Mouse (Mus musculus): ENCODE measurements around the gene Ssh3. TPM values are rescaled to one million over a fixed set of nuclear protein-coding genes. Genes with fewer than 3 reads are reported as not detected.

Gene Ssh3
- polyA plus RNA-seq, 1 experiment from 2014 or later = 4.4 TPM

- peak overlapping the region; percentile 83 for H3K4me3 ChIP-seq
- H3K27me3 ChIP-seq (ENCODE audit: low read depth, poor library complexity, severe bottlenecking) = peaks cover 51% of the 10 kb centered on the region
- WGBS = 2% methylated on average over 5 of the region's 5 CpGs
- peak overlapping the region; percentile 97 for H3K27ac ChIP-seq
- H3K9me3 ChIP-seq (replicated peaks) = no peaks in the 10 kb centered on the region
- peak; percentile 58 for DNase-seq (ENCODE audit: low spot score)
- H3K36me3 ChIP-seq = peaks cover 19% of the 10 kb centered on the region
- H3K4me1 ChIP-seq = peaks cover 95% of the 10 kb centered on the region
These were observed 51.8 kb downstream of the Ssh3 start for GRCm38 (mm10) chr19:4217140-4217539.

GRCm38 (mm10) chr19:4216041-4216685 lies 52.8 kb downstream of the Ssh3 start:
- peaks cover 51% of the 10 kb centered on the region for H3K27me3 ChIP-seq (ENCODE audit: low read depth, poor library complexity, severe bottlenecking)
- H3K27ac ChIP-seq = peak overlapping the region; percentile 97
- H3K9me3 ChIP-seq (replicated peaks) = no peaks in the 10 kb centered on the region
- peak; percentile 61 for DNase-seq (ENCODE audit: low spot score)
- H3K36me3 ChIP-seq = peaks cover 9% of the 10 kb centered on the region; the same call in 1 of the 2 replicates
- H3K4me3 ChIP-seq = peak overlapping the region; percentile 83
- WGBS = 16% methylated on average over 14 of the region's 14 CpGs
- peaks cover 95% of the 10 kb centered on the region for H3K4me1 ChIP-seq

GRCm38 (mm10) chr19:4215451-4215840 lies 53.5 kb downstream of the Ssh3 start:
- H3K4me3 ChIP-seq = peak overlapping the region; percentile 83
- 0 out of 2 replicates have a peak, but pooled peaks cover 3% of the 10 kb centered on the region for H3K36me3 ChIP-seq
- peaks cover 45% of the 10 kb centered on the region for H3K27me3 ChIP-seq (ENCODE audit: low read depth, poor library complexity, severe bottlenecking)
- 2% methylated on average over 20 of the region's 21 CpGs for WGBS
- H3K9me3 ChIP-seq (replicated peaks) = no peaks in the 10 kb centered on the region
- peak overlapping the region; percentile 97 for H3K27ac ChIP-seq
- H3K4me1 ChIP-seq = peaks cover 88% of the 10 kb centered on the region
- DNase-seq (ENCODE audit: low spot score) = peak; percentile 60

- Histone ChIP-seq H3K27me3 (ENCODE audit: low read depth, poor library complexity, severe bottlenecking) (peaks cover 44% of the 10 kb centered on the region), H3K36me3 (no peaks in the 10 kb centered on the region), H3K4me3 (peak overlapping the region; percentile 83), H3K9me3 (replicated peaks) (no peaks in the 10 kb centered on the region), H3K27ac (peak overlapping the region; percentile 97), H3K4me1 (peaks cover 83% of the 10 kb centered on the region)
- DNase-seq (ENCODE audit: low spot score) = peak; percentile 73
- 1% methylated on average over 74 of the region's 81 CpGs for WGBS
These were observed 54.1 kb downstream of the Ssh3 start for GRCm38 (mm10) chr19:4214771-4215450.

GRCm38 (mm10) chr19:4214071-4214770 lies 54.8 kb downstream of the Ssh3 start, which contains the start of the genes Clcf1 and AC109138.7:
Clcf1 (plus strand) TSS chr19:4214238.
AC109138.7 (plus strand) TSS chr19:4214357.
- H3K9me3 ChIP-seq (replicated peaks) = no peaks in the 10 kb centered on the region
- H3K27ac ChIP-seq = peak within 1 kb of the TSS; percentile 97
- H3K4me3 ChIP-seq = peak within 1 kb of the TSS; percentile 83
- peaks cover 44% of the 10 kb centered on the region for H3K27me3 ChIP-seq (ENCODE audit: low read depth, poor library complexity, severe bottlenecking)
- H3K36me3 ChIP-seq = no peaks in the 10 kb centered on the region
- WGBS = under 1% methylated on average over 49 of the region's 49 CpGs
- H3K4me1 ChIP-seq = peaks cover 76% of the 10 kb centered on the region
- peak; percentile 78 for DNase-seq (ENCODE audit: low spot score)

GRCm38 (mm10) chr19:4213524-4213974 lies 55.4 kb downstream of the Ssh3 start:
- H3K27me3 ChIP-seq (ENCODE audit: low read depth, poor library complexity, severe bottlenecking) = peaks cover 49% of the 10 kb centered on the region
- no peaks in the 10 kb centered on the region for H3K36me3 ChIP-seq
- no peak for DNase-seq (ENCODE audit: low spot score)
- peak overlapping the region; percentile 97 for H3K27ac ChIP-seq
- H3K4me3 ChIP-seq = peak overlapping the region; percentile 83
- 8% methylated on average over 9 of the region's 9 CpGs for WGBS
- peaks cover 74% of the 10 kb centered on the region for H3K4me1 ChIP-seq
- H3K9me3 ChIP-seq (replicated peaks) = no peaks in the 10 kb centered on the region

- peaks cover 47% of the 10 kb centered on the region for H3K27me3 ChIP-seq (ENCODE audit: low read depth, poor library complexity, severe bottlenecking)
These were observed 56.9 kb downstream of the Ssh3 start for GRCm38 (mm10) chr19:4211891-4212588.

More at GRCm38 (mm10) chr19:4211891-4212588, 56.9 kb downstream of the Ssh3 start:
- DNase-seq (ENCODE audit: low spot score) = no peak
- Histone ChIP-seq H3K9me3 (replicated peaks) (no peaks in the 10 kb centered on the region), H3K36me3 (no peaks in the 10 kb centered on the region), H3K4me1 (peaks cover 60% of the 10 kb centered on the region), H3K4me3 (peak overlapping the region; percentile 83), H3K27ac (peak overlapping the region; percentile 97)
- WGBS = 28% methylated on average over 4 of the region's 4 CpGs

Small RNAs within 50 kb of the gene (microRNA-seq; reads per million reads assigned to microRNA genes)
- not detected for gene Gm26115
- gene Mir6985 = not detected

Other genes with a start within 250 kb of the Ssh3 start
- 478 and 510 TPM in 2 replicates for gene Gstp1, start 231.2 kb downstream of the Ssh3 start, polyA plus RNA-seq (2016; fragmentation: Nextera tagmentation; extraction: Ambion mirVana)
- gene Gstp2, start 223.2 kb downstream of the Ssh3 start, polyA plus RNA-seq (2016; fragmentation: Nextera tagmentation; extraction: Ambion mirVana) = 0.62 and 0.88 TPM in 2 replicates
- gene Gstp3, start 209.6 kb downstream of the Ssh3 start, polyA plus RNA-seq (2016; fragmentation: Nextera tagmentation; extraction: Ambion mirVana) = not detected in 2 replicates
- gene Cabp2, start 187.6 kb downstream of the Ssh3 start, polyA plus RNA-seq (2016; fragmentation: Nextera tagmentation; extraction: Ambion mirVana) = not detected in 2 replicates
- gene Cdk2ap2, start 172.0 kb downstream of the Ssh3 start, polyA plus RNA-seq (2016; fragmentation: Nextera tagmentation; extraction: Ambion mirVana) = 86.7 and 87.0 TPM in 2 replicates
- gene Pitpnm1, start 169.2 kb downstream of the Ssh3 start, polyA plus RNA-seq (2016; fragmentation: Nextera tagmentation; extraction: Ambion mirVana) = 5.9 and 7.9 TPM in 2 replicates
- 74.9 and 79.2 TPM in 2 replicates for gene Aip, start 143.3 kb downstream of the Ssh3 start, polyA plus RNA-seq (2016; fragmentation: Nextera tagmentation; extraction: Ambion mirVana)
- not detected in 2 replicates for gene Gpr152, start 129.4 kb downstream of the Ssh3 start, polyA plus RNA-seq (2016; fragmentation: Nextera tagmentation; extraction: Ambion mirVana)
- 0.15 TPM in 1 of 2 replicates, not detected in the other for gene Cabp4, start 125.1 kb downstream of the Ssh3 start, polyA plus RNA-seq (2016; fragmentation: Nextera tagmentation; extraction: Ambion mirVana)
- 129 and 148 TPM in 2 replicates for gene Coro1b, start 120.6 kb downstream of the Ssh3 start, polyA plus RNA-seq (2016; fragmentation: Nextera tagmentation; extraction: Ambion mirVana)
- 0.93 and 1.4 TPM in 2 replicates for gene Ptprcap, start 115.6 kb downstream of the Ssh3 start, polyA plus RNA-seq (2016; fragmentation: Nextera tagmentation; extraction: Ambion mirVana)
- gene Rps6kb2, start 105.8 kb downstream of the Ssh3 start, polyA plus RNA-seq (2016; fragmentation: Nextera tagmentation; extraction: Ambion mirVana) = 58.3 and 66.0 TPM in 2 replicates
- 3.2 and 3.3 TPM in 2 replicates for gene Carns1, start 93.7 kb downstream of the Ssh3 start, polyA plus RNA-seq (2016; fragmentation: Nextera tagmentation; extraction: Ambion mirVana)
- gene Tbc1d10c, start 77.9 kb downstream of the Ssh3 start, polyA plus RNA-seq (2016; fragmentation: Nextera tagmentation; extraction: Ambion mirVana) = 0.21 and 1.2 TPM in 2 replicates
- gene Ppp1ca, start 77.1 kb downstream of the Ssh3 start, polyA plus RNA-seq (2016; fragmentation: Nextera tagmentation; extraction: Ambion mirVana) = 1,070 and 1,129 TPM in 2 replicates
- gene Rad9a, start 67.5 kb downstream of the Ssh3 start, polyA plus RNA-seq (2016; fragmentation: Nextera tagmentation; extraction: Ambion mirVana) = 58.2 and 61.5 TPM in 2 replicates
- 4.3 and 6.0 TPM in 2 replicates for gene Clcf1, start 54.9 kb downstream of the Ssh3 start, polyA plus RNA-seq (2016; fragmentation: Nextera tagmentation; extraction: Ambion mirVana)
- not detected in 2 replicates for gene AC109138.7, start 54.8 kb downstream of the Ssh3 start, polyA plus RNA-seq (2016; fragmentation: Nextera tagmentation; extraction: Ambion mirVana)
- 14.0 and 16.2 TPM in 2 replicates for gene Pold4, start 37.3 kb downstream of the Ssh3 start, polyA plus RNA-seq (2016; fragmentation: Nextera tagmentation; extraction: Ambion mirVana)
- gene Ankrd13d, start 14.0 kb upstream of the Ssh3 start, polyA plus RNA-seq (2016; fragmentation: Nextera tagmentation; extraction: Ambion mirVana) = 5.5 and 7.9 TPM in 2 replicates
- gene Grk2, start 37.0 kb upstream of the Ssh3 start, polyA plus RNA-seq (2016; fragmentation: Nextera tagmentation; extraction: Ambion mirVana) = 14.6 and 15.5 TPM in 2 replicates
- gene Kdm2a, start 129.1 kb upstream of the Ssh3 start, polyA plus RNA-seq (2016; fragmentation: Nextera tagmentation; extraction: Ambion mirVana) = 67.6 and 77.9 TPM in 2 replicates
- gene Rhod, start 170.3 kb upstream of the Ssh3 start, polyA plus RNA-seq (2016; fragmentation: Nextera tagmentation; extraction: Ambion mirVana) = 24.7 and 32.9 TPM in 2 replicates
- 0.53 and 0.95 TPM in 2 replicates for gene Syt12, start 208.3 kb upstream of the Ssh3 start, polyA plus RNA-seq (2016; fragmentation: Nextera tagmentation; extraction: Ambion mirVana)
- not detected in 2 replicates for gene 2010003K11Rik, start 229.4 kb upstream of the Ssh3 start, polyA plus RNA-seq (2016; fragmentation: Nextera tagmentation; extraction: Ambion mirVana)
- 15.8 and 18.8 TPM in 2 replicates for gene Pcx, start 241.3 kb upstream of the Ssh3 start, polyA plus RNA-seq (2016; fragmentation: Nextera tagmentation; extraction: Ambion mirVana)

Data from limb, embryonic 10.5 days (tissue).